Mouse (Mus musculus): ENCODE data around the gene Fam89b. TPM values are rescaled to one million over a fixed set of nuclear protein-coding genes. Genes with fewer than 3 reads are reported as not detected.

Gene Fam89b
- total and polyA plus RNA-seq, 3 experiments, result 29.6 to 60.2 TPM; not detected in 1

- H3K27me3 ChIP-seq (ENCODE audit: control insufficient read depth in 1 of 2, insufficient read depth in 2 of 2, low read length in 2 of 2), result no peaks in the 10 kb centered on the region
- no peak overlapping the region for H3K27ac ChIP-seq (ENCODE audit: control insufficient read depth, low read depth, low read length)
- no peak for TF ChIP-seq ZC3H11A (IDR thresholded peaks at IDR 0.05; ENCODE audit: low read depth, low read length)
- TF ChIP-seq RAD21 (IDR thresholded peaks at IDR 0.05; ENCODE audit: low read depth, low read length), result no peak
- no peak for TF ChIP-seq MAX (IDR thresholded peaks at IDR 0.05; ENCODE audit: low read length)
- no peaks in the 10 kb centered on the region for H3K36me3 ChIP-seq (ENCODE audit: control insufficient read depth in 1 of 2, insufficient read depth in 2 of 2, low read length in 2 of 2)
- H3K79me2 ChIP-seq (ENCODE audit: control insufficient read depth, insufficient read depth, low read length, poor library complexity), result no peaks in the 10 kb centered on the region
- no peak for DNase-seq (ENCODE audit: low read depth, low spot score)
- H3K9me3 ChIP-seq (replicated peaks; ENCODE audit: insufficient read depth, low read length), result no peaks in the 10 kb centered on the region
- H3K4me1 ChIP-seq (ENCODE audit: control insufficient read depth in 1 of 2, insufficient read depth in 2 of 2, low read length in 2 of 2), result 0 out of 4 replicates have a peak, but pooled peaks cover 0 to 3% of the 10 kb centered on the region in 2 experiments
- H3K9ac ChIP-seq (ENCODE audit: control insufficient read depth, low read depth, low read length, poor library complexity, severe bottlenecking), result no peak overlapping the region
- no peak overlapping the region for H3K4me3 ChIP-seq (ENCODE audit: control insufficient read depth in 1 of 2, insufficient read depth in 1 of 2, low read depth in 2 of 2, low read length in 2 of 2)
Measured at GRCm38 (mm10) chr19:5778312-5778711, 48.9 kb upstream of the Fam89b start.

- Histone ChIP-seq H3K79me2 (ENCODE audit: control insufficient read depth, insufficient read depth, low read length, poor library complexity) (no peaks in the 10 kb centered on the region), H3K36me3 (ENCODE audit: control insufficient read depth in 1 of 2, insufficient read depth in 2 of 2, low read length in 2 of 2) (no peaks in the 10 kb centered on the region), H3K27ac (ENCODE audit: control insufficient read depth, low read depth, low read length) (no peak overlapping the region), H3K4me3 (ENCODE audit: control insufficient read depth in 1 of 2, insufficient read depth in 1 of 2, low read depth in 2 of 2, low read length in 2 of 2) (no peak overlapping the region), H3K27me3 (ENCODE audit: control insufficient read depth in 1 of 2, insufficient read depth in 2 of 2, low read length in 2 of 2) (no peaks in the 10 kb centered on the region), H3K9me3 (replicated peaks; ENCODE audit: insufficient read depth, low read length) (no peaks in the 10 kb centered on the region), H3K4me1 (ENCODE audit: control insufficient read depth in 1 of 2, insufficient read depth in 2 of 2, low read length in 2 of 2) (0 out of 4 replicates have a peak, but pooled peaks cover 0 to 3% of the 10 kb centered on the region in 2 experiments), H3K9ac (ENCODE audit: control insufficient read depth, low read depth, low read length, poor library complexity, severe bottlenecking) (no peak overlapping the region)
- peak; percentile 28 for DNase-seq (ENCODE audit: low read depth, low spot score)
- TF ChIP-seq GATA1 (IDR thresholded peaks at IDR 0.05; ENCODE audit: low read depth, low read length), result no peak
- no peak for TF ChIP-seq TCF12 (IDR thresholded peaks at IDR 0.05; ENCODE audit: low read depth, low read length)
- 0 out of 2 replicates have a peak, but pooled peaks have one; percentile 14 for TF ChIP-seq SMC3 (IDR thresholded peaks at IDR 0.05; ENCODE audit: low read depth, low read length)
- peak in 1 of 3 experiments; percentile 23; a peak in 1 of 6 replicates for TF ChIP-seq CTCF (IDR thresholded peaks at IDR 0.05 in 2 of 3, conservative IDR thresholded peaks at IDR 0.05 in 1 of 3; ENCODE audit: control insufficient read depth in 1 of 3, insufficient read depth in 1 of 3, low read depth in 2 of 3, low read length in 3 of 3, poor library complexity in 1 of 3, severe bottlenecking in 1 of 3)
- no peak for TF ChIP-seq CHD1 (IDR thresholded peaks at IDR 0.05; ENCODE audit: low read depth, low read length)
- peak; percentile 68 for TF ChIP-seq ZNF384 (IDR thresholded peaks at IDR 0.05; ENCODE audit: low read depth, low read length)
Measured at GRCm38 (mm10) chr19:5777387-5778032, 48.1 kb upstream of the Fam89b start.

- peak; percentile 89 for DNase-seq (ENCODE audit: low read depth, low spot score)
- H3K27me3 ChIP-seq (ENCODE audit: control insufficient read depth in 1 of 2, insufficient read depth in 2 of 2, low read length in 2 of 2), result no peaks in the 10 kb centered on the region
- peaks cover 0 to 10% of the 10 kb centered on the region in 2 experiments; a peak in 1 of 4 replicates for H3K4me1 ChIP-seq (ENCODE audit: control insufficient read depth in 1 of 2, insufficient read depth in 2 of 2, low read length in 2 of 2)
- TF ChIP-seq ZNF384 (IDR thresholded peaks at IDR 0.05; ENCODE audit: low read depth, low read length), result no peak
- no peak for TF ChIP-seq CHD2 (IDR thresholded peaks at IDR 0.05; ENCODE audit: low read length)
- TF ChIP-seq NRF1 (IDR thresholded peaks at IDR 0.05; ENCODE audit: insufficient read depth, low read depth, low read length, poor library complexity, severe bottlenecking), result 0 out of 2 replicates have a peak, but pooled peaks have one; percentile 11
- peak; percentile 52; the same call in 1 of the 2 replicates for TF ChIP-seq TCF12 (IDR thresholded peaks at IDR 0.05; ENCODE audit: low read depth, low read length)
- no peak; the same call in 1 of the 2 replicates for TF ChIP-seq MAZ (IDR thresholded peaks at IDR 0.05; ENCODE audit: low read depth, low read length)
- TF ChIP-seq KAT2A (conservative IDR thresholded peaks at IDR 0.05; ENCODE audit: low read depth, low read length), result no peak; the same call in 1 of the 2 replicates
- no peak for TF ChIP-seq TAL1 (IDR thresholded peaks at IDR 0.05; ENCODE audit: low read length)
- TF ChIP-seq USF1 (IDR thresholded peaks at IDR 0.05; ENCODE audit: low read depth, low read length), result peak; percentile 89
- no peak for TF ChIP-seq MEF2A (IDR thresholded peaks at IDR 0.05; ENCODE audit: extremely low read depth, insufficient replicate concordance, low read depth, low read length, poor library complexity, severe bottlenecking)
- TF ChIP-seq EP300 (IDR thresholded peaks at IDR 0.05; ENCODE audit: low read depth in 1 of 2, low read length in 2 of 2), result 0 out of 4 replicates have a peak, but pooled peaks of 1 of the 2 experiments have one; percentile 4
- TF ChIP-seq E2F4 (IDR thresholded peaks at IDR 0.05; ENCODE audit: borderline replicate concordance, low read depth, low read length), result no peak
- TF ChIP-seq POLR2AphosphoS5 (IDR thresholded peaks at IDR 0.05; ENCODE audit: borderline replicate concordance, low read depth, low read length), result no peak
- TF ChIP-seq POLR2A (IDR thresholded peaks at IDR 0.05; ENCODE audit: control insufficient read depth in 1 of 2, insufficient read depth in 1 of 2, low read depth in 1 of 2, low read length in 2 of 2, poor library complexity in 1 of 2), result peak; percentile 38 to 74; a peak in 2 of 4 replicates
- TF ChIP-seq POLR2AphosphoS2 (IDR thresholded peaks at IDR 0.05; ENCODE audit: low read length), result no peak
- peak; percentile 85 for TF ChIP-seq SIN3A (IDR thresholded peaks at IDR 0.05; ENCODE audit: low read length)
Measured at GRCm38 (mm10) chr19:5770925-5771860, 41.7 kb upstream of the Fam89b start, which contains the start of gene Scyl1. Scyl1 (minus strand) TSS chr19:5771419.

More at GRCm38 (mm10) chr19:5770925-5771860, 41.7 kb upstream of the Fam89b start, which contains the start of gene Scyl1:
- Histone ChIP-seq H3K79me2 (ENCODE audit: control insufficient read depth, insufficient read depth, low read length, poor library complexity) (peaks cover 12% of the 10 kb centered on the region), H3K4me3 (ENCODE audit: control insufficient read depth in 1 of 2, insufficient read depth in 1 of 2, low read depth in 2 of 2, low read length in 2 of 2) (peak within 1 kb of the TSS; percentile 73 to 94), H3K27ac (ENCODE audit: control insufficient read depth, low read depth, low read length) (peak within 1 kb of the TSS; percentile 46), H3K9me3 (replicated peaks; ENCODE audit: insufficient read depth, low read length) (no peaks in the 10 kb centered on the region), H3K36me3 (ENCODE audit: control insufficient read depth in 1 of 2, insufficient read depth in 2 of 2, low read length in 2 of 2) (peaks cover 0 to 2% of the 10 kb centered on the region in 2 experiments; a peak in 1 of 4 replicates), H3K9ac (ENCODE audit: control insufficient read depth, low read depth, low read length, poor library complexity, severe bottlenecking) (peak within 1 kb of the TSS; percentile 94)
